9 mouse cellular contexts compared by ENCODE assay signal in the genomic region with DNA sequence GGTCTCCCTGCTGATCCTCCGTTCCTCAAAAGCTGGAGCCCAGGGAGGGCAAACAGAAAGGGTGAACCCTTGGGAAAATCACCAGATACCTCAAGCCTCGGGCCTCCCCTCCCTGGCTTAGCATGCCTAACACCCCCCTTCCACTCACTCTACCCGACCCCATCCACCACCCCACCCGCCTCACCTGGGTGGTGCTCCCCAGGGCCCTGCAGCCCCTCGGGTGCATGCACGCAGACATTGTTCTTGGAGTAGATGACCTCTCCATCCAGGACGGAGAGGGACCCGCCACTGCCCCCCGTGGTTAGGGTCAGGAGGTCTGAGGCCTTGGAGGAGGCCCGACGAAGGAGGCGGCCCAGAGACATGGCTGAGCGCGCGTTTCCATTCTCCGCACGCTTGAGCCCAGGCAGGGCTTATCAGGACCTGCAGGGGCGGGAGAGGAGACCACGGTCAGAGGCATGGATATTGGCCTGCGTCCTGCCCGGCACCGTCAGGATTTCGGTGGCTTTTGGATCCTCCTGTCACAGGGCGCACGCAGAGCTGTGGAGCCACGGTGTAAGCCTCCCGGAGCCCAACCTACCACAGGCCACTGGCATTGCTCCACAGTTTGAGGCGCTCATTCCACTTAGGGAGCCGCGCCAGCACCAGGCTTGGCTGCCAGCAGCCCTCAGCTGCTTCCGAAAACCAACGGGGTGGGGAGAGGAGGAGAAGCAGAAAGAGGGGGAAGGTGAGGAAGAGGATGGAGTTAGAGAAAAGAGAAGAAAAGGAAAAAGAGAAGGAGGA. TPM values are rescaled to one million over a fixed set of nuclear protein-coding genes. Genes with fewer than 3 reads are reported as not detected.
A peak's percentile ranks its signal among the peaks of the same experiment; 100 is the strongest.
DNase-seq lines count a peak whose midpoint lies in the region; ATAC-seq and TF ChIP-seq lines count a peak whose summit lies in the region.
"Had no signal": no experiment of that assay in that cellular context is flagged by ENCODE, and none has a peak within 500 bp of the region (broad histone marks: within the 10 kb centered on the region; RNA-seq: fewer than 3 reads in every experiment).

No protein-coding gene starts in this region.

- ATAC-seq in G1E (ENCODE audit: extremely low read depth, insufficient number of reproducible peaks, low FRiP score, poor library complexity, severe bottlenecking) = no peak
- no peak for ATAC-seq in forebrain, embryonic 14.5 days
- ATAC-seq in stomach, embryonic 15.5 days (ENCODE audit: insufficient read depth, low FRiP score, low read depth) = no peak

- intact Hi-C loops in heart, postnatal 10 days (cut with DNase I) = no loop called here

- no peaks in the 10 kb centered on the region; the same call in 1 of the 2 replicates for H3K27me3 ChIP-seq in G1E (ENCODE audit: insufficient read depth, low read length)
- H3K27me3 ChIP-seq in forebrain, embryonic 14.5 days (replicated peaks; ENCODE audit: control insufficient read depth, insufficient read depth, low read length) = no peaks in the 10 kb centered on the region
- no peaks in the 10 kb centered on the region for H3K27me3 ChIP-seq in stomach, embryonic 15.5 days (replicated peaks)
- H3K27me3 ChIP-seq: limb, embryonic 12.5 days had no signal

- DNase-seq in adrenal gland, postnatal 10 days = peak; percentile 77
- no peak for DNase-seq in adrenal gland, adult 8-10 months
- DNase-seq in G1E (ENCODE audit: low spot score) = no peak
- peak; percentile 83 for DNase-seq in forebrain, embryonic 14.5 days (ENCODE audit: low spot score)
- DNase-seq in heart, postnatal 10 days = peak; percentile 88 to 89
- DNase-seq in lung, adult 2 months = peak; percentile 58
- no peak for DNase-seq in embryo, embryonic 10.5 days (ENCODE audit: low spot score)

- peaks cover 78% of the 10 kb centered on the region for H3K9me3 ChIP-seq in G1E (replicated peaks)
- H3K9me3 ChIP-seq in forebrain, embryonic 14.5 days (replicated peaks; ENCODE audit: control insufficient read depth, low read length) = no peaks in the 10 kb centered on the region
- no peaks in the 10 kb centered on the region for H3K9me3 ChIP-seq in stomach, embryonic 15.5 days
- H3K9me3 ChIP-seq: limb, embryonic 12.5 days had no signal

- H3K27ac ChIP-seq in forebrain, embryonic 14.5 days (ENCODE audit: low read depth, low read length) = peak overlapping the region; percentile 68
- peak overlapping the region; percentile 59 for H3K27ac ChIP-seq in stomach, embryonic 15.5 days

- no peaks in the 10 kb centered on the region for H3K36me3 ChIP-seq in G1E (replicated peaks)
- H3K36me3 ChIP-seq in forebrain, embryonic 14.5 days (ENCODE audit: control insufficient read depth, insufficient read depth, low read length) = peaks cover 29% of the 10 kb centered on the region
- H3K36me3 ChIP-seq in stomach, embryonic 15.5 days = peaks cover 15% of the 10 kb centered on the region

- H3K4me1 ChIP-seq in G1E (ENCODE audit: insufficient read depth, low read depth, low read length) = no peaks in the 10 kb centered on the region
- H3K4me1 ChIP-seq in forebrain, embryonic 14.5 days (ENCODE audit: control insufficient read depth, insufficient read depth, low read length) = peaks cover 34% of the 10 kb centered on the region
- H3K4me1 ChIP-seq in lung, adult 2 months (ENCODE audit: control insufficient read depth, insufficient read depth, low read length) = peaks cover 5% of the 10 kb centered on the region; the same call in 1 of the 2 replicates
- peaks cover 50% of the 10 kb centered on the region for H3K4me1 ChIP-seq in stomach, embryonic 15.5 days

- H3K4me2 ChIP-seq in forebrain, embryonic 14.5 days (ENCODE audit: low read length) = peak overlapping the region; percentile 28
- H3K4me2 ChIP-seq in stomach, embryonic 15.5 days = 0 out of 2 replicates have a peak overlapping the region, but pooled peaks have one; percentile 1
- H3K4me2 ChIP-seq: limb, embryonic 12.5 days had no signal

- WGBS in forebrain, embryonic 14.5 days = 54% methylated on average over 32 of the region's 32 CpGs
- 69% methylated on average over 31 of the region's 32 CpGs for WGBS in lung, adult 2 months
- WGBS in stomach, embryonic 15.5 days = 66% methylated on average over 32 of the region's 32 CpGs

- H3K9ac ChIP-seq in forebrain, embryonic 14.5 days (ENCODE audit: low read length) = no peak overlapping the region
- H3K9ac ChIP-seq in stomach, embryonic 15.5 days = no peak overlapping the region

- no peak for TF ChIP-seq CTCF in G1E (IDR thresholded peaks at IDR 0.05; ENCODE audit: low read depth, low read length)
- no peak for TF ChIP-seq CTCF in lung, adult 2 months (IDR thresholded peaks at IDR 0.05; ENCODE audit: insufficient read depth, low read length)

- TF ChIP-seq POLR2A in lung, adult 2 months (IDR thresholded peaks at IDR 0.05; ENCODE audit: borderline replicate concordance, extremely low read depth, low read depth, low read length) = no peak

- peak overlapping the region; percentile 13; the same call in 1 of the 2 replicates for H3K4me3 ChIP-seq in G1E (ENCODE audit: low read depth, low read length)
- H3K4me3 ChIP-seq in forebrain, embryonic 14.5 days (ENCODE audit: low read depth, low read length) = no peak overlapping the region
- no peak overlapping the region for H3K4me3 ChIP-seq in lung, adult 2 months (replicated peaks; ENCODE audit: extremely low read depth, low read depth, low read length)
- H3K4me3 ChIP-seq in stomach, embryonic 15.5 days (replicated peaks) = no peak overlapping the region
- H3K4me3 ChIP-seq: limb, embryonic 12.5 days had no signal

RNA-seq across cellular contexts. Expression of a gene that starts 17.8 kb away (rescaled TPM):
- 10 to 100 TPM; 19.1 to 21.8 TPM for total RNA-seq in adrenal gland, postnatal 10 days (2021)
- total RNA-seq in adrenal gland, adult 8-10 months (2022) = 10 to 100 TPM; 17.1 to 26.4 (median 22.0) TPM
- total RNA-seq in G1E (2014; fragmentation: Nextera tagmentation) (not detected in 2 replicates), G1E (2017) (0.05 and 0.06 TPM in 2 replicates)
- polyA plus RNA-seq in G1E (2012) = not detected in 2 replicates
- polyA plus RNA-seq in forebrain, embryonic 14.5 days (2014; fragmentation: Nextera tagmentation; extraction: Ambion mirVana) = 24.6 and 35.8 TPM in 2 replicates
- total RNA-seq in heart, postnatal 10 days (2021) = 10 to 100 TPM; 66.3 to 67.2 TPM
- 15.8 and 17.6 TPM in 2 replicates for polyA plus RNA-seq in lung, adult 2 months (2012; rRNA removed)
- polyA plus RNA-seq in stomach, embryonic 15.5 days (2015; fragmentation: Nextera tagmentation; extraction: Ambion mirVana) = 18.7 and 19.3 TPM in 2 replicates

RNA-seq across cellular contexts. Expression of a gene that starts 17.9 kb away (rescaled TPM):
- 1 to 10 TPM in 1 of 2 experiments, under 1 TPM in 1; 0.85 to 1.4 TPM for total RNA-seq in adrenal gland, postnatal 10 days (2021)
- 1 to 10 TPM in 2 of 4 experiments, under 1 TPM in 2; 0.73 to 1.9 (median 1.3) TPM for total RNA-seq in adrenal gland, adult 8-10 months (2022)
- total RNA-seq in G1E (2014; fragmentation: Nextera tagmentation) (not detected in 2 replicates), G1E (2017) (0.05 TPM in 1 of 2 replicates, not detected in the other)
- polyA plus RNA-seq in G1E (2012) = not detected in 2 replicates
- polyA plus RNA-seq in forebrain, embryonic 14.5 days (2014; fragmentation: Nextera tagmentation; extraction: Ambion mirVana) = 11.0 and 12.5 TPM in 2 replicates
- under 1 TPM in 1 of 2 experiments, not detected in 1; 0.22 TPM for total RNA-seq in heart, postnatal 10 days (2021)
- polyA plus RNA-seq in lung, adult 2 months (2012; rRNA removed) = 9.7 and 12.0 TPM in 2 replicates
- polyA plus RNA-seq in stomach, embryonic 15.5 days (2015; fragmentation: Nextera tagmentation; extraction: Ambion mirVana) = 2.1 and 2.6 TPM in 2 replicates

RNA-seq across cellular contexts. Expression of a gene that starts 57.2 kb away (rescaled TPM):
- total RNA-seq in adrenal gland, postnatal 10 days (2021) = 10 to 100 TPM; 78.0 to 81.5 TPM
- total RNA-seq in adrenal gland, adult 8-10 months (2022) = 100 to 1,000 TPM; 128 to 162 (median 139) TPM
- 59.7 and 71.2 TPM in 2 replicates for total RNA-seq in G1E (2014; fragmentation: Nextera tagmentation)
- 27.5 and 28.1 TPM in 2 replicates for total RNA-seq in G1E (2017)
- polyA plus RNA-seq in G1E (2012) = 95.7 and 102 TPM in 2 replicates
- polyA plus RNA-seq in forebrain, embryonic 14.5 days (2014; fragmentation: Nextera tagmentation; extraction: Ambion mirVana) = 28.3 and 45.5 TPM in 2 replicates
- total RNA-seq in heart, postnatal 10 days (2021) = 10 to 100 TPM; 56.7 to 58.4 TPM
- 188 and 192 TPM in 2 replicates for polyA plus RNA-seq in lung, adult 2 months (2012; rRNA removed)
- 62.6 and 64.3 TPM in 2 replicates for polyA plus RNA-seq in stomach, embryonic 15.5 days (2015; fragmentation: Nextera tagmentation; extraction: Ambion mirVana)

Comparison
In these comparisons a context has a peak if more than half of its experiments do, and no peak if none do; other contexts are left out.
1. DNase-seq: peak in adrenal gland, postnatal 10 days (single experiment), forebrain, embryonic 14.5 days (single experiment), heart, postnatal 10 days (2 of 2) and lung, adult 2 months (single experiment); none in adrenal gland, adult 8-10 months (single experiment), G1E (single experiment) and embryo, embryonic 10.5 days (single experiment).
2. RNA of a gene that starts 17.8 kb away (total RNA-seq): 66.3 to 67.2 TPM in heart, postnatal 10 days, 17.1 to 26.4 TPM in adrenal gland, adult 8-10 months and 19.1 to 21.8 TPM in adrenal gland, postnatal 10 days; 0.05 to 0.06 TPM in G1E; every median in the first group is over 10 times any median in the second.